Mouse (Mus musculus) midbrain, embryonic 15.5 days (tissue): Measurements from ENCODE around the gene Apof. TPM values are rescaled to one million over a fixed set of nuclear protein-coding genes. Genes with fewer than 3 reads are reported as not detected.

Source experiments
- ATAC-seq: fragments of 200-750 bp; cut with Nextera tagmentation; replicated peaks from 2 replicates; pipeline ENCODE4 v1.8.0; 2017; ENCODE audit warnings: moderate TSS enrichment
- H3K27ac ChIP-seq: fragments of 300-500 bp; sonication (generic); 2 replicates; pipeline ENCODE4 v1.5.1; 2015; ENCODE audit warnings: mild to moderate bottlenecking, inconsistent platforms
- H3K27me3 ChIP-seq: fragments of 300-500 bp; sonication (generic); replicated peaks from 2 replicates; pipeline ENCODE4 v1.6.1; 2015; ENCODE audit warnings: inconsistent platforms
- H3K36me3 ChIP-seq: fragments of 300-500 bp; sonication (generic); replicated peaks from 2 replicates; pipeline ENCODE4 v1.6.1; 2015; ENCODE audit warnings: inconsistent platforms
- H3K4me1 ChIP-seq: fragments of 300-500 bp; sonication (generic); 2 replicates; pipeline ENCODE4 v1.6.1; 2015; ENCODE audit warnings: inconsistent platforms
- H3K4me2 ChIP-seq: fragments of 300-500 bp; sonication (generic); 2 replicates; pipeline ENCODE4 v1.6.1; 2015; ENCODE audit warnings: inconsistent platforms, mild to moderate bottlenecking, moderate library complexity
- H3K4me3 ChIP-seq: fragments of 300-500 bp; sonication (generic); 2 replicates; pipeline ENCODE4 v1.5.1; 2015; ENCODE audit warnings: mild to moderate bottlenecking, inconsistent platforms
- H3K9ac ChIP-seq: fragments of 300-500 bp; sonication (generic); 2 replicates; pipeline ENCODE4 v1.6.1; 2015; ENCODE audit warnings: mild to moderate bottlenecking, inconsistent platforms
- H3K9me3 ChIP-seq: fragments of 300-500 bp; sonication (generic); 2 replicates; pipeline ENCODE4 v1.6.1; 2016; ENCODE audit warnings: inconsistent platforms
- WGBS: fragments of 180-500 bp; shearing (Covaris S2); methylation state at CpG from one replicate; pipeline ENCODE4 v1.1.7; 2015; ENCODE audit warnings: mixed read lengths; 5-methylcytosine and 5-hydroxymethylcytosine counted together
- polyA plus RNA-seq: library from polyadenylated mRNA; unstranded; fragments of >200 nt; fragmentation: Nextera tagmentation; extraction: Ambion mirVana; gene quantifications from 2 replicates; pipeline ENCODE4 v1.2.1, GENCODE M21; 2015

The Apof gene
- polyA plus RNA-seq = 0.18 TPM in 1 of 2 replicates, not detected in the other

DNA sequence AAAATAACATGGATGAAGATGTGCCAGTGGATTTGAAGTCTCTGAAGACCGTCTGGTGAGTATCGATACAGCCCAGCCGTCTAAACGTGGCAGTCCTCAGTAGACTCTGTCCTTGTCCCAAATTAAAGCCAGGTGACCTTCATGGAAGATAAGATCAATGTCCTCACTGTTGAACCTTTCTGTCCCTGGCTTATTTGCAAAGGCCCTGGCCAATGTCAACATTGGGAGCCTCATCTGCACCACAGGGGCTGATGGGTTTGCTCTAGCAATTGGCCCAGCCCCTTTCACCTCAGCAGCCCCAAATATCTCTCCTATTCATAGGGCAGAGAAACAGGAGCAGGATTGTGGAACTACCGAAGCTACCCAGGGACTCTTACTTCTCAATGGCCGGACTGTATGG is at the start of gene Apof:
Gene Apof (plus strand): TSS at position 301 of the 400 bp plus-strand sequence.
- H3K4me3 ChIP-seq = no peak within 1 kb of the TSS
- no peak for ATAC-seq
- WGBS = 89% methylated on average over 6 of the region's 6 CpGs

DNA sequence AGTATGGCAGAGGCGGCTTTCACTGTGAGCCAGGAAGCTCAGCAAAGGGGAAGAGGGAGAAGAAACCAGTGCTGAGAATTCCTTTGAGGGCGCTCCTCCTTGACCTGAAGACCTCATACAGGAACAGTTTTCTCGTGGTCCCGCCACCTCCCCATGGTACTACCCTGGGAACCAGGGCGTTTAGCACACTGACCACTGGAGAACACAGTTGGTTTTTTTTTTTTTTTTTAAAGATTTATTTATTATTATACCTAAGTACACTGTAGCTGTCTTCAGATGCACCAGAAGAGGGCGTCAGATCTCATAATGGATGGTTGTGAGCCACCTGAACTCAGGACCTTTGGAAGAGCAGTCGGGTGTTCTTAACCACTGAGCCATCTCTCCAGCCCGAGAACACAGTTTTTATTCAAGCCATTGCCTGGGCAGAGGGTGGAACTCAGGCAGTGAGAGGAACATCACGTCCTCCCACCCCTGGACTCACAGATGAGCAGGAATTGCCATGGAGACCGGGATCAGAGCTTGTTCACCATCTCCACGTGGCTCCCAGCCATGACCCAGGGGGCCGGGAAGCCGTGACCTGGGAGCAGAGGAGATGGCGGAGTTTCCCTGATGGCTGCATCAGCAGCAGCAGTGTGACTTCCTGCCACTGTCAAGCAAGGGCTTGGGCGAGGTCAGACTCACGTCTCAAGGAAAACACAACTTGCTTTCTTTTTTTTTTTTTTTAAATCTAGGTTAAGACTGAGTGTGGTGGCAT is 46.8 kb upstream of the Apof start:
- Histone ChIP-seq H3K4me1 (no peaks in the 10 kb centered on the region), H3K27ac (no peak overlapping the region), H3K36me3 (no peaks in the 10 kb centered on the region), H3K4me2 (no peak overlapping the region), H3K27me3 (no peaks in the 10 kb centered on the region), H3K9ac (no peak overlapping the region), H3K9me3 (no peaks in the 10 kb centered on the region), H3K4me3 (no peak overlapping the region)
- ATAC-seq = no peak
- WGBS = 67% methylated on average over 16 of the region's 16 CpGs

More for the DNA sequence above, at the start of gene Apof:
- no peaks in the 10 kb centered on the region for H3K36me3 ChIP-seq
- H3K9me3 ChIP-seq = no peaks in the 10 kb centered on the region
- H3K9ac ChIP-seq = no peak within 1 kb of the TSS
- peaks cover 5% of the 10 kb centered on the region for H3K4me1 ChIP-seq
- H3K27ac ChIP-seq = no peak within 1 kb of the TSS
- no peaks in the 10 kb centered on the region for H3K27me3 ChIP-seq
- no peak within 1 kb of the TSS for H3K4me2 ChIP-seq

DNA sequence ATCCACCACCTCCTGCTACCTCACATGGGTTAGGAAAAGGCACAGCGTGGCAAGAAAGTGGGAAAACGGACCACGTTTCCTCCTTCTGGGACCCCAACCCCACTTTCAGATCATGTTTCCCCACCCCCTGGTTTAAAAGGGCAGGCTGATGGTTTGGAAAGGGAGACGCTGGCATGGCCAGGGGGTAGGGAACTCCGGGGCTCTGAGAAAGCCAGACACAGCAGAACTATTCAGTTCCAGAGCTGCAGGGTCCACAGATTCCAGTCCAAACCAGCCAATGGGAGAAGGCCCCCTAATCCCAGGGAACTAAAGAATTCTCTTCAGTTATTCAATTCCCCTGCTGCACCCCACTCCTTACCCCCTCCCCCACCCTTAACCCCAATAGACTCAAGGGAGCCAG is 43.4 kb upstream of the Apof start:
- Histone ChIP-seq H3K27me3 (no peaks in the 10 kb centered on the region), H3K27ac (no peak overlapping the region), H3K9me3 (no peaks in the 10 kb centered on the region), H3K4me2 (no peak overlapping the region), H3K9ac (no peak overlapping the region), H3K4me3 (no peak overlapping the region), H3K36me3 (no peaks in the 10 kb centered on the region), H3K4me1 (no peaks in the 10 kb centered on the region)
- WGBS = 31% methylated on average over 5 of the region's 5 CpGs
- ATAC-seq = no peak

DNA sequence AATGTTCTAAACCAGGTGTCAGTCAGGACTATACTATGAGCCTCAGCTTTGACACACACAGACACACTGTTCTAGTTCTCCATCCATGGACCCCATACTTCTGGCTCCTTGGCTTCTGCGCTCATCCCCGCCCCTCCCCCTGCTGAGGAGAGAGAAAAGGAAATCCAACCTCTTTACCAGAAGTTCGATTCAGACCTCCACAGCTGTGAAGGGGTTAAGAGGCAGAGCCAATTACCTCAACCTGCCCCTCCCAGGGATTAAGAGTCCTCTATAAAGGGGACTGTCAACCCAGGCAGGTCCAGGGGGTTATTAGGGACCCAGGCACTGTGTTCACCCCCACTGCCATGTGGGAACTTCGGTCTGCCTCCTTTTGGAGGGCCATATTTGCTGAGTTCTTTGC is 42.9 kb upstream of the Apof start, which contains the start of gene Mip:
Gene Mip (plus strand): TSS at position 301 of the 400 bp plus-strand sequence.
- H3K27ac ChIP-seq = no peak within 1 kb of the TSS
- no peak within 1 kb of the TSS for H3K4me2 ChIP-seq
- no peaks in the 10 kb centered on the region for H3K27me3 ChIP-seq
- H3K4me1 ChIP-seq = no peaks in the 10 kb centered on the region
- no peak for ATAC-seq
- H3K9me3 ChIP-seq = no peaks in the 10 kb centered on the region
- H3K9ac ChIP-seq = no peak within 1 kb of the TSS
- WGBS = 31% methylated on average over 4 of the region's 4 CpGs
- H3K36me3 ChIP-seq = no peaks in the 10 kb centered on the region
- no peak within 1 kb of the TSS for H3K4me3 ChIP-seq

DNA sequence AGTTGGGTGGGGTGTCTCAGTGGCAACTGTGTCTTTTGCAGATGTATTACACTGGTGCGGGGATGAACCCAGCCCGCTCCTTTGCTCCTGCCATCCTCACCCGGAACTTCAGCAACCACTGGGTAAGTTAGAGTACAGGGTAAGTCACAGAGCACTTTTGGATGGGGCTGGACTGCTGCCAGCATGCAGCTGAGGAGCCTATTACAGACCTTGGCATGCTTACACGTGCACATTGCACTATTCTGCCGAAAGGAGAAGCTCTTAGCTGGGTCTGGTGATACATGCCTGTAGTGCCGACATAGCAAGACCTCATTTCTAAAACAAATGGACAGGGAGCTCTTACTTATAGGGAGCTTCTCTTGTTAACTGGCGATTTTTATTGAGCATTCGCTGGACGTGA is 40.9 kb upstream of the Apof start:
- Histone ChIP-seq H3K27ac (no peak overlapping the region), H3K4me1 (peaks cover 8% of the 10 kb centered on the region), H3K9me3 (no peaks in the 10 kb centered on the region), H3K36me3 (no peaks in the 10 kb centered on the region), H3K27me3 (no peaks in the 10 kb centered on the region), H3K4me2 (no peak overlapping the region), H3K9ac (no peak overlapping the region), H3K4me3 (no peak overlapping the region)
- ATAC-seq = no peak
- WGBS = 84% methylated on average over 9 of the region's 9 CpGs

DNA sequence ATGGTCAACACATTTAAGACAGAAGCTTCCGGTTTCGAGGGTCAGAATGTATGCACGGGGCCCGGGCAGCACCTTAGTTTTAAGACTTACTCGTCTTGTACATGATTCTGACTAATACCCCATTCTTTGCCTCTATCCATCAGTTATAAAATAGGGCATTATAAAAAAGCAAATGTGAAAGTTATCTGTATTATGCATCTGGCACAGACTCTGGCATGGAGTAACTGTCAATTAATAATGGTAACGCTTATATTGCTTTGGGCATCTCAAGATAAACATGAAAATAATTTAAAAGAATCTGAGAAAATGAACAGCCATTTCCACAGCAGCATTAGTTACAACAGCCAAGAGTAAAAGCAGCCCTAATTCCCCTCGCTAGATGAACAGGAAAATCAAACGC is 40.5 kb upstream of the Apof start:
- Histone ChIP-seq H3K27me3 (no peaks in the 10 kb centered on the region), H3K9ac (no peak overlapping the region), H3K4me3 (no peak overlapping the region), H3K4me2 (no peak overlapping the region), H3K36me3 (no peaks in the 10 kb centered on the region), H3K27ac (no peak overlapping the region), H3K4me1 (peaks cover 12% of the 10 kb centered on the region), H3K9me3 (no peaks in the 10 kb centered on the region)
- WGBS = 95% methylated on average over 8 of the region's 8 CpGs
- ATAC-seq = no peak

DNA sequence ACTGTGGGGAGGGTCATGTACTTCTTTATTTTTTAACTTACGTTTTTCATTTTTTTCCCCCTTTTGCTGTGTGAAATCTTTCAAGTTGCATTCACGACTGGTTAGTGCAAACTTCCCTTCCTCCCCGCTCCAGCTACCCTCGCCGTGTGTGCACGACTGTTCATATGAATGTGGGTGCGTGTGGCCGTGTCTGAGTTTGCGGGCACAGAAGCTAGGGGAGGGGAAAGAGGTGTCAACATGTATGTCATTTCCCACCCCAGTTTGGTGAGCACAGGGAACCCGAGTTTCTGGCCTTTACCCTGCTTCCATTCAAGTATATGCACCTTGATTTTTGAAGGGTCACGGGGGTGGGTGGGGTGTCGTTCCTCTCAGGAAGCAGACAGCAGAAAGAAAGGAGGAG is 37.9 kb upstream of the Apof start:
- WGBS = 86% methylated on average over 12 of the region's 12 CpGs
- Histone ChIP-seq H3K9me3 (no peaks in the 10 kb centered on the region), H3K4me3 (no peak overlapping the region), H3K27me3 (no peaks in the 10 kb centered on the region), H3K4me1 (peaks cover 12% of the 10 kb centered on the region), H3K4me2 (no peak overlapping the region), H3K9ac (no peak overlapping the region), H3K27ac (no peak overlapping the region), H3K36me3 (no peaks in the 10 kb centered on the region)
- no peak for ATAC-seq

DNA sequence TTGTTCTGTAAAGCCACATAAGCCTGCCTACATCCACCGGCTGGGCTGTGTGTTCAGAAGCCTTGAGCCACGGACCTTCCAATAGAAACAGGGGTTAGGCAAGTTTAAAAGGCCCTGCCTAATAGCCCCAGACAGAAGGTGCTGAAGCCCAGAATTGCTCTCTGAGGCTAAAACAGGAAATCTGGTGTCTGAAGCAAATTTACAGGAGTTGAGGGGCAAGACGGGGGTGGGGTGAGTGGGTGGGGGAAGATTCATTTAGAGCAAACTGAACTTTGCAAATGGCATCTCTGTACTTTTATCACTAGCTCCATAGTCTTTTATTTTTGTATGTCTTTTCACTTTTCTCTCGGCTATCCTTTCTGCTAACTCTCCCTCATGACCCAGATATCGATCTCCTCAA is 37.3 kb upstream of the Apof start:
- Histone ChIP-seq H3K4me1 (peaks cover 12% of the 10 kb centered on the region), H3K4me2 (peak overlapping the region; percentile 60), H3K9ac (peak overlapping the region; percentile 83; the same call in 1 of the 2 replicates), H3K4me3 (peak overlapping the region; percentile 95), H3K27ac (no peak overlapping the region; the same call in 1 of the 2 replicates), H3K9me3 (no peaks in the 10 kb centered on the region), H3K27me3 (no peaks in the 10 kb centered on the region), H3K36me3 (no peaks in the 10 kb centered on the region)
- no peak for ATAC-seq
- WGBS = 17% methylated on average over 5 of the region's 5 CpGs

DNA sequence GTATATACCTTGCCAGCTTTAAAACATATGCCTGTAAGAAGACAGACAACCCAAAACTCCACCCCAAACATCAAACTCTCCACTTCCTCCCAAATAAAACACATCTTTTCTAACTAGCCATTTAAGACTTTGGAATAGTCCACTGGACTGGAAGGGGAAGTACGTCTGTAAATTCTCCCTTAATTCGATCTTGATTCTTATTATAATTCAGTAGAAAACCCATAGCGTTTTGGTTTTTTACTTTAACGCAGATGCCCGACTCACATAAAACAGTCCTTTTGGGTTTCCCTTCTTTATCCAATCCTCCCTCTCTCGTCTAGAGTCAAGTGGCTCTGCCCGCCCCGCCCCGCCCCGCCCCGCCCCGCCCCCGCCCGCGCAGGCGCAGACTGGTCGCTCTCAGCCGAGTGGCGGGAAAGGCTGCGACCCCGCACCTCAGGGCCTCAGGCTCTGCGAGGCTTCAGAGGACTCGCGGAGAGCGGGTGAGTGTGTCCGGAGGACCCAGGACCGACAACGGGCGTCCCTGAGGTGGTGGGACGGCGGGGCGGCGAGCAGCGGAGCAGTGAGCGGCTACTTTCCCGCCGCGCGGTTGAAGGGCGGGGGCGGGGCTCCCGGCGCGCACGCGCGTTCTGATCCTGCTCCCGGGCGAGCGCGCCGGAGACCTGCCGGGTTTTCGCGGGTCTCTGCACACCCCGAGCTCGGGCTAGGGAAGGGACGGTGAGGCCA is 36.6 kb upstream of the Apof start, which contains the start of gene Timeless:
Gene Timeless (plus strand): TSS at position 369 of the 723 bp plus-strand sequence.
- Histone ChIP-seq H3K4me3 (peak within 1 kb of the TSS; percentile 95), H3K4me2 (peak within 1 kb of the TSS; percentile 60), H3K27ac (peak within 1 kb of the TSS; percentile 93), H3K36me3 (no peaks in the 10 kb centered on the region), H3K27me3 (no peaks in the 10 kb centered on the region), H3K9ac (peak within 1 kb of the TSS; percentile 83), H3K9me3 (no peaks in the 10 kb centered on the region), H3K4me1 (peaks cover 12% of the 10 kb centered on the region)
- ATAC-seq = peak; percentile 92
- under 1% methylated on average over 57 of the region's 58 CpGs for WGBS

DNA sequence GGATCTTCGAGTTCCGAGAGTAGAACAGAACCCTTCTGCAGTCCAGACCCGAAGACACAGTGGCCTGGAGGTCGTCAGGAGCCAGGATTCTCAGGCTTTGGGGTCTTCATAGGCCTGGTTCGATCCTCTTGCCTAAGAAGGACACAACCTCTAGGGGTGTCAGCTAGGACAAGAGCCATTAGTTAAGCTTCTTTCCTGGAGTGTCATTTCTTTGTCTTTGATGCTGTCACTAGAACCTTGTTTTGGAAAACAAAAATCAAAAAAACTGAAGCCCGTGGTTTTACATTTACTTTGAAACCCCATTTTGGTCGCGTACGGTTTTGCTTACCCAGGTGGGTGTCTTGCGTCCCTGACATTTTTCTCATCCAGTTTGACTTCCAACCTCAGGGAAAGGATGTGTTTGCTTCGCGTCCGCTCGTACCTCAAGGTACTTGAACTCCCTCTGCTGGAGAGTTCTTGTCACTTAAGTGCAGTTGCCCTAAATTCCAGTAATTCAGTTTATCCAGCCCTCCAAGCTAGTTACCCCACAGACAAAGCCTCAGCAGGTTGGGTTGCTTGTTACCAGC is 36.0 kb upstream of the Apof start:
- Histone ChIP-seq H3K4me2 (peak overlapping the region; percentile 60), H3K4me3 (peak overlapping the region; percentile 95), H3K36me3 (no peaks in the 10 kb centered on the region), H3K27ac (peak overlapping the region; percentile 93), H3K9me3 (no peaks in the 10 kb centered on the region), H3K9ac (peak overlapping the region; percentile 83), H3K27me3 (no peaks in the 10 kb centered on the region), H3K4me1 (peaks cover 12% of the 10 kb centered on the region)
- under 1% methylated on average over 14 of the region's 14 CpGs for WGBS
- peak; percentile 56 for ATAC-seq

DNA sequence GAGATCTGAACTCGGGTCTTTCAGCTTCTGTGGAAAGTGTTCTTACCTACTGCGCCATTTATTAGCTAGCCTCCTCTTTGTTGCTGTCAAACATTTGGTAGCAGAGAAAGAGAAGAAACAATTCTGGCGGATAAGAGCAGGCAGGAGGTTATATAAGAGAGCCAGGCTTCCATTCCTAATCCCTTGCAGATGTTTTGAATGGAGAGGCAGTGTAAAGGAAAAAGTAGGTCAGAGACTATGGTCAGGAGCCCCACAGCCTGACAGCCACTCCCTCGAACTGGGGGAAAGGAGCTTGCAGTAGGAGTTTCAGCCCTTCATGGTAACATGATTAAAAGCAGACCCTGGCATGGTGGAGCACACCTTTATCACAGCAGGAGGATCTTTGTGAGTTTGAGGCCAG is 32.1 kb upstream of the Apof start:
- no peak for ATAC-seq
- H3K4me3 ChIP-seq = no peak overlapping the region
- no peaks in the 10 kb centered on the region for H3K9me3 ChIP-seq
- 49% methylated on average over 4 of the region's 4 CpGs for WGBS
- H3K27ac ChIP-seq = no peak overlapping the region
- no peak overlapping the region for H3K4me2 ChIP-seq
- peaks cover 14% of the 10 kb centered on the region for H3K4me1 ChIP-seq
- no peaks in the 10 kb centered on the region for H3K27me3 ChIP-seq
- H3K9ac ChIP-seq = no peak overlapping the region
- 0 out of 2 replicates have a peak, but pooled peaks cover 4% of the 10 kb centered on the region for H3K36me3 ChIP-seq

DNA sequence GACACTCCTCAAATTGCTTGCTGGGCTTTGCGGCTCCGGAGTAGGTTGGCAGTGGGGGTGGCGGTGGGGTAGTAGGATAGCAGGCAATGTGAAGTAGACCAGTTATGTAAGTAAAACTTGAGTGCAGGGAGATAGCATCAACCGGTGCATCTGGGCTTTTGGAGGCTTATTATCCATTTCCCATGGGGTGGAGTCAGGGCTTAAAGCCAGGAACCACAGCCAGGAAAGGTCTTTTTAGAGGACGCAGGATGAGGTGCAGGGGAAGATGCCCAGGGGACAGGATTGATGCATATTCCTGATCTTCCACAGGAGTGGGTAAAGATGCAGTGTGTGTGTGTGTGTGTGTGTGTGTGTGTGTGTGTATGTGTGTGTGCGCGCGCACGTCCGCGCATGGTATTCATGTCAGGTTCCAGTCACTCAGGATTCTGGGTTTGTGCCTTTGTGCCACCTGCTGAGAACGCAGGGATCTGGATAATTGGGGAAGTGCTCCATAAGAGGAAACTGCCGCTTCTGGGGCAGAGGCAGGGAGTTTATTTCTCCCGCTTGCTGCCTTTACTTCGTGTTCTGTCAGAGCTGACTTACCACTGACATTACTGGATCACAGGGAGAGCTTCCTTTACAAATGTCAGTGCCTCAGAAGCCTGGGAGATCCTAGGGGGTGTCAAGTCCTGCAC is 30.5 kb upstream of the Apof start:
- Histone ChIP-seq H3K27me3 (no peaks in the 10 kb centered on the region), H3K27ac (0 out of 2 replicates have a peak overlapping the region, but pooled peaks have one; percentile 11), H3K9ac (no peak overlapping the region), H3K4me3 (no peak overlapping the region), H3K36me3 (peaks cover 5% of the 10 kb centered on the region; the same call in 1 of the 2 replicates), H3K4me2 (no peak overlapping the region), H3K4me1 (peaks cover 7% of the 10 kb centered on the region; the same call in 1 of the 2 replicates), H3K9me3 (no peaks in the 10 kb centered on the region)
- 70% methylated on average over 15 of the region's 15 CpGs for WGBS
- no peak for ATAC-seq
